In genomic region chr4:141446211-141446610, GRCm38 (mm10) we compare ENCODE assay signal across 24 mouse cellular contexts. TPM values are rescaled to one million over a fixed set of nuclear protein-coding genes. Genes with fewer than 3 reads are reported as not detected.
DNase-seq lines count a peak whose midpoint lies in the region; ATAC-seq and TF ChIP-seq lines count a peak whose summit lies in the region.
"Had no signal": no experiment of that assay in that cellular context is flagged by ENCODE, and none has a peak within 500 bp of the region (broad histone marks: within the 10 kb centered on the region; RNA-seq: fewer than 3 reads in every experiment).

No protein-coding gene starts in this region.

- peak overlapping the region; percentile 98 for H3K4me3 ChIP-seq in forebrain, embryonic 13.5 days
- H3K4me3 ChIP-seq in forebrain, embryonic 11.5 days (ENCODE audit: low read depth, low read length): no peak overlapping the region
- no peak overlapping the region for H3K4me3 ChIP-seq in left cerebral cortex, adult 2 months
- H3K4me3 ChIP-seq in neural tube, embryonic 13.5 days: peak overlapping the region; percentile 97; the same call in 1 of the 2 replicates
- H3K4me3 ChIP-seq in neural tube, embryonic 15.5 days (replicated peaks): no peak overlapping the region
- H3K4me3 ChIP-seq in stomach, embryonic 15.5 days (replicated peaks): no peak overlapping the region

- H3K4me1 ChIP-seq in forebrain, embryonic 13.5 days: peaks cover 22% of the 10 kb centered on the region
- H3K4me1 ChIP-seq in forebrain, embryonic 11.5 days (replicated peaks; ENCODE audit: control insufficient read depth, insufficient read depth, low read length): peaks cover 7% of the 10 kb centered on the region
- H3K4me1 ChIP-seq in neural tube, embryonic 13.5 days (replicated peaks): peaks cover 24% of the 10 kb centered on the region
- H3K4me1 ChIP-seq in neural tube, embryonic 15.5 days: peaks cover 24% of the 10 kb centered on the region
- H3K4me1 ChIP-seq in stomach, embryonic 15.5 days: peaks cover 16% of the 10 kb centered on the region

- WGBS in forebrain, embryonic 13.5 days: 79% methylated on average over 7 of the region's 7 CpGs
- 81% methylated on average over 7 of the region's 7 CpGs for WGBS in forebrain, embryonic 11.5 days
- WGBS in neural tube, embryonic 13.5 days: 72% methylated on average over 7 of the region's 7 CpGs
- 69% methylated on average over 7 of the region's 7 CpGs for WGBS in neural tube, embryonic 15.5 days
- 77% methylated on average over 7 of the region's 7 CpGs for WGBS in stomach, embryonic 15.5 days

- no peaks in the 10 kb centered on the region for H3K27me3 ChIP-seq in forebrain, embryonic 13.5 days
- H3K27me3 ChIP-seq in forebrain, embryonic 11.5 days (ENCODE audit: control insufficient read depth, insufficient read depth, low read length): no peaks in the 10 kb centered on the region
- no peaks in the 10 kb centered on the region; the same call in 1 of the 2 replicates for H3K27me3 ChIP-seq in neural tube, embryonic 13.5 days
- H3K27me3 ChIP-seq in neural tube, embryonic 15.5 days (replicated peaks): no peaks in the 10 kb centered on the region
- H3K27me3 ChIP-seq in stomach, embryonic 15.5 days (replicated peaks): no peaks in the 10 kb centered on the region

- H3K27ac ChIP-seq in forebrain, embryonic 13.5 days: no peak overlapping the region
- H3K27ac ChIP-seq in forebrain, embryonic 11.5 days (ENCODE audit: low read depth, low read length): no peak overlapping the region
- H3K27ac ChIP-seq in left cerebral cortex, adult 2 months: peak overlapping the region; percentile 8; the same call in 1 of the 2 replicates
- H3K27ac ChIP-seq in neural tube, embryonic 13.5 days (replicated peaks): no peak overlapping the region
- H3K27ac ChIP-seq in neural tube, embryonic 15.5 days (replicated peaks): no peak overlapping the region
- H3K27ac ChIP-seq in stomach, embryonic 15.5 days: no peak overlapping the region
- H3K27ac ChIP-seq: liver, embryonic 14.5 days had no signal

- no peak for TF ChIP-seq CTCF in left cerebral cortex, adult 2 months (IDR thresholded peaks at IDR 0.05)

- no peak for DNase-seq in forebrain, embryonic 11.5 days (ENCODE audit: low spot score)
- no peak for DNase-seq in left cerebral cortex, adult 2 months (ENCODE audit: extremely low spot score in 1 of 2, low spot score in 2 of 2)
- DNase-seq in left cerebral cortex, adult 18-20 months (ENCODE audit: low spot score in 2 of 2): no peak
- no peak for DNase-seq in yolk sac, embryonic 10.5 days (ENCODE audit: low spot score)
- DNase-seq: cerebellum, postnatal 36 days; gastrocnemius, postnatal 10 days; kidney, postnatal 25 days; lung, postnatal 10 days; retina, postnatal 1 day; thymus, postnatal 4 days had no signal

- peaks cover 48% of the 10 kb centered on the region for H3K36me3 ChIP-seq in forebrain, embryonic 13.5 days (ENCODE audit: poor library complexity, severe bottlenecking)
- H3K36me3 ChIP-seq in forebrain, embryonic 11.5 days (ENCODE audit: control insufficient read depth, insufficient read depth, low read length): peaks cover 6% of the 10 kb centered on the region; the same call in 1 of the 2 replicates
- H3K36me3 ChIP-seq in neural tube, embryonic 13.5 days: peaks cover 43% of the 10 kb centered on the region
- H3K36me3 ChIP-seq in neural tube, embryonic 15.5 days: peaks cover 40% of the 10 kb centered on the region
- peaks cover 14% of the 10 kb centered on the region for H3K36me3 ChIP-seq in stomach, embryonic 15.5 days

- no peaks in the 10 kb centered on the region for H3K9me3 ChIP-seq in forebrain, embryonic 13.5 days (replicated peaks)
- H3K9me3 ChIP-seq in forebrain, embryonic 11.5 days (ENCODE audit: control insufficient read depth, low read length): no peaks in the 10 kb centered on the region
- no peaks in the 10 kb centered on the region for H3K9me3 ChIP-seq in neural tube, embryonic 13.5 days
- no peaks in the 10 kb centered on the region for H3K9me3 ChIP-seq in neural tube, embryonic 15.5 days (replicated peaks)
- H3K9me3 ChIP-seq in stomach, embryonic 15.5 days: no peaks in the 10 kb centered on the region

- no peak for ATAC-seq in forebrain, embryonic 13.5 days
- ATAC-seq in forebrain, embryonic 11.5 days (replicated peaks; ENCODE audit: low FRiP score): no peak
- ATAC-seq in neural tube, embryonic 13.5 days (ENCODE audit: low read depth): no peak
- no peak for ATAC-seq in neural tube, embryonic 15.5 days (ENCODE audit: low FRiP score)
- ATAC-seq in stomach, embryonic 15.5 days (ENCODE audit: insufficient read depth, low FRiP score, low read depth): no peak
- ATAC-seq: intestine, embryonic 16.5 days had no signal

- intact Hi-C loops in left cerebral cortex, adult 2 months (cut with DNase I): no loop called here

- H3K9ac ChIP-seq in forebrain, embryonic 13.5 days: peak overlapping the region; percentile 97; the same call in 1 of the 2 replicates
- no peak overlapping the region for H3K9ac ChIP-seq in forebrain, embryonic 11.5 days (ENCODE audit: low read length)
- peak overlapping the region; percentile 97; the same call in 1 of the 2 replicates for H3K9ac ChIP-seq in neural tube, embryonic 13.5 days
- no peak overlapping the region for H3K9ac ChIP-seq in neural tube, embryonic 15.5 days (replicated peaks)
- H3K9ac ChIP-seq in stomach, embryonic 15.5 days: no peak overlapping the region
- H3K9ac ChIP-seq: liver, embryonic 14.5 days had no signal

- H3K4me2 ChIP-seq in forebrain, embryonic 13.5 days: peak overlapping the region; percentile 92
- no peak overlapping the region for H3K4me2 ChIP-seq in forebrain, embryonic 11.5 days (ENCODE audit: low read depth, low read length, severe bottlenecking)
- H3K4me2 ChIP-seq in neural tube, embryonic 13.5 days: no peak overlapping the region
- no peak overlapping the region for H3K4me2 ChIP-seq in neural tube, embryonic 15.5 days
- 0 out of 2 replicates have a peak overlapping the region, but pooled peaks have one; percentile 87 for H3K4me2 ChIP-seq in stomach, embryonic 15.5 days

RNA-seq across cellular contexts. Expression of gene Zbtb17, which starts 1.8 kb away (rescaled TPM):
- 60.9 and 63.7 TPM in 2 replicates for polyA plus RNA-seq in forebrain, embryonic 13.5 days (2015; fragmentation: Nextera tagmentation; extraction: Ambion mirVana)
- polyA plus RNA-seq in forebrain, embryonic 11.5 days (2014; fragmentation: Nextera tagmentation; extraction: Ambion mirVana): 50.8 and 55.7 TPM in 2 replicates
- 10 to 100 TPM; 45.3 to 46.4 TPM for total RNA-seq in left cerebral cortex, adult 2 months (2021)
- total RNA-seq in left cerebral cortex, adult 18-20 months (2021): 10 to 100 TPM; 38.8 to 47.7 TPM
- polyA plus RNA-seq in neural tube, embryonic 13.5 days (2015; fragmentation: Nextera tagmentation; extraction: Ambion mirVana): 45.0 and 45.9 TPM in 2 replicates
- polyA plus RNA-seq in neural tube, embryonic 15.5 days (2015; fragmentation: Nextera tagmentation; extraction: Ambion mirVana): 34.8 and 34.9 TPM in 2 replicates
- 27.5 and 30.9 TPM in 2 replicates for polyA plus RNA-seq in stomach, embryonic 15.5 days (2015; fragmentation: Nextera tagmentation; extraction: Ambion mirVana)

RNA-seq across cellular contexts. Expression of gene Srarp, which starts 10.3 kb away (rescaled TPM):
- not detected in 2 replicates for polyA plus RNA-seq in forebrain, embryonic 13.5 days (2015; fragmentation: Nextera tagmentation; extraction: Ambion mirVana)
- not detected in 2 replicates for polyA plus RNA-seq in forebrain, embryonic 11.5 days (2014; fragmentation: Nextera tagmentation; extraction: Ambion mirVana)
- 1 to 10 TPM; 3.8 to 4.2 TPM for total RNA-seq in left cerebral cortex, adult 2 months (2021)
- 1 to 10 TPM; 2.3 to 4.9 TPM for total RNA-seq in left cerebral cortex, adult 18-20 months (2021)
- polyA plus RNA-seq in neural tube, embryonic 13.5 days (2015; fragmentation: Nextera tagmentation; extraction: Ambion mirVana): not detected in 2 replicates
- 0.27 and 0.58 TPM in 2 replicates for polyA plus RNA-seq in neural tube, embryonic 15.5 days (2015; fragmentation: Nextera tagmentation; extraction: Ambion mirVana)
- polyA plus RNA-seq in stomach, embryonic 15.5 days (2015; fragmentation: Nextera tagmentation; extraction: Ambion mirVana): not detected in 2 replicates
- total RNA-seq: adrenal gland, postnatal 4 days; gastrocnemius, postnatal 10 days; neutrophil, adult 5-6 weeks had no signal
- polyA plus RNA-seq: activated CD4-positive, CD25-positive, alpha-beta regulatory T cell, adult 4 months; embryonic facial prominence, embryonic 11.5 days; intestine, embryonic 16.5 days; liver, embryonic 14.5 days had no signal

RNA-seq across cellular contexts. Expression of gene Hspb7, which starts 25.6 kb away (rescaled TPM):
- not detected in 2 replicates for polyA plus RNA-seq in forebrain, embryonic 13.5 days (2015; fragmentation: Nextera tagmentation; extraction: Ambion mirVana)
- not detected in 2 replicates for polyA plus RNA-seq in forebrain, embryonic 11.5 days (2014; fragmentation: Nextera tagmentation; extraction: Ambion mirVana)
- total RNA-seq in left cerebral cortex, adult 2 months (2021): under 1 TPM; 0.40 to 0.57 TPM
- under 1 TPM; 0.16 to 0.46 TPM for total RNA-seq in left cerebral cortex, adult 18-20 months (2021)
- not detected in 2 replicates for polyA plus RNA-seq in neural tube, embryonic 13.5 days (2015; fragmentation: Nextera tagmentation; extraction: Ambion mirVana)
- 0.31 and 1.0 TPM in 2 replicates for polyA plus RNA-seq in neural tube, embryonic 15.5 days (2015; fragmentation: Nextera tagmentation; extraction: Ambion mirVana)
- polyA plus RNA-seq in stomach, embryonic 15.5 days (2015; fragmentation: Nextera tagmentation; extraction: Ambion mirVana): 2.4 and 2.8 TPM in 2 replicates
- total RNA-seq: neutrophil, adult 5-6 weeks had no signal
- polyA plus RNA-seq: activated CD4-positive, CD25-positive, alpha-beta regulatory T cell, adult 4 months had no signal

RNA-seq across cellular contexts. Expression of gene Clcnkb, which starts 30.4 kb away (rescaled TPM):
- not detected in 2 replicates for polyA plus RNA-seq in forebrain, embryonic 13.5 days (2015; fragmentation: Nextera tagmentation; extraction: Ambion mirVana)
- polyA plus RNA-seq in forebrain, embryonic 11.5 days (2014; fragmentation: Nextera tagmentation; extraction: Ambion mirVana): not detected in 2 replicates
- not detected for total RNA-seq in left cerebral cortex, adult 2 months (2021)
- not detected for total RNA-seq in left cerebral cortex, adult 18-20 months (2021)
- polyA plus RNA-seq in neural tube, embryonic 13.5 days (2015; fragmentation: Nextera tagmentation; extraction: Ambion mirVana): not detected in 2 replicates
- 0.27 TPM in 1 of 2 replicates, not detected in the other for polyA plus RNA-seq in neural tube, embryonic 15.5 days (2015; fragmentation: Nextera tagmentation; extraction: Ambion mirVana)
- polyA plus RNA-seq in stomach, embryonic 15.5 days (2015; fragmentation: Nextera tagmentation; extraction: Ambion mirVana): 0.14 TPM in 1 of 2 replicates, not detected in the other
- total RNA-seq: layer of hippocampus, postnatal 10 days; neutrophil, adult 5-6 weeks had no signal
- polyA plus RNA-seq: activated CD4-positive, CD25-positive, alpha-beta regulatory T cell, adult 4 months; embryonic facial prominence, embryonic 11.5 days; liver, embryonic 14.5 days had no signal

RNA-seq across cellular contexts. Expression of gene Clcnka, which starts 47.7 kb away (rescaled TPM):
- polyA plus RNA-seq in forebrain, embryonic 13.5 days (2015; fragmentation: Nextera tagmentation; extraction: Ambion mirVana): 0.10 TPM in 1 of 2 replicates, not detected in the other
- polyA plus RNA-seq in forebrain, embryonic 11.5 days (2014; fragmentation: Nextera tagmentation; extraction: Ambion mirVana): 0.17 TPM in 1 of 2 replicates, not detected in the other
- total RNA-seq in left cerebral cortex, adult 2 months (2021): under 1 TPM in 1 of 2 experiments, not detected in 1; 0.36 TPM
- total RNA-seq in left cerebral cortex, adult 18-20 months (2021): not detected
- polyA plus RNA-seq in neural tube, embryonic 13.5 days (2015; fragmentation: Nextera tagmentation; extraction: Ambion mirVana): not detected in 2 replicates
- polyA plus RNA-seq in neural tube, embryonic 15.5 days (2015; fragmentation: Nextera tagmentation; extraction: Ambion mirVana): 0.33 TPM in 1 of 2 replicates, not detected in the other
- polyA plus RNA-seq in stomach, embryonic 15.5 days (2015; fragmentation: Nextera tagmentation; extraction: Ambion mirVana): 0.21 and 0.35 TPM in 2 replicates
- total RNA-seq: heart, adult 8-10 months; heart, postnatal 25 days; layer of hippocampus, postnatal 10 days; left cerebral cortex, postnatal 36 days; neutrophil, adult 5-6 weeks had no signal
- polyA plus RNA-seq: activated CD4-positive, CD25-positive, alpha-beta regulatory T cell, adult 4 months; liver, embryonic 14.5 days had no signal

Comparison
In these comparisons a context has a peak if more than half of its experiments do, and no peak if none do; other contexts are left out.
1. H3K4me2 ChIP-seq: peak in forebrain, embryonic 13.5 days (single experiment) and stomach, embryonic 15.5 days (single experiment); none in forebrain, embryonic 11.5 days (single experiment), neural tube, embryonic 13.5 days (single experiment) and neural tube, embryonic 15.5 days (single experiment).
2. H3K4me3 ChIP-seq: peak in forebrain, embryonic 13.5 days (single experiment) and neural tube, embryonic 13.5 days (single experiment); none in forebrain, embryonic 11.5 days (single experiment), left cerebral cortex, adult 2 months (single experiment), neural tube, embryonic 15.5 days (single experiment) and stomach, embryonic 15.5 days (single experiment).
3. H3K9ac ChIP-seq: peak in forebrain, embryonic 13.5 days (single experiment) and neural tube, embryonic 13.5 days (single experiment); none in forebrain, embryonic 11.5 days (single experiment), neural tube, embryonic 15.5 days (single experiment) and stomach, embryonic 15.5 days (single experiment).